Mouse (Mus musculus): ENCODE results near the gene Ctcf.

Ctcf gene

DNA sequence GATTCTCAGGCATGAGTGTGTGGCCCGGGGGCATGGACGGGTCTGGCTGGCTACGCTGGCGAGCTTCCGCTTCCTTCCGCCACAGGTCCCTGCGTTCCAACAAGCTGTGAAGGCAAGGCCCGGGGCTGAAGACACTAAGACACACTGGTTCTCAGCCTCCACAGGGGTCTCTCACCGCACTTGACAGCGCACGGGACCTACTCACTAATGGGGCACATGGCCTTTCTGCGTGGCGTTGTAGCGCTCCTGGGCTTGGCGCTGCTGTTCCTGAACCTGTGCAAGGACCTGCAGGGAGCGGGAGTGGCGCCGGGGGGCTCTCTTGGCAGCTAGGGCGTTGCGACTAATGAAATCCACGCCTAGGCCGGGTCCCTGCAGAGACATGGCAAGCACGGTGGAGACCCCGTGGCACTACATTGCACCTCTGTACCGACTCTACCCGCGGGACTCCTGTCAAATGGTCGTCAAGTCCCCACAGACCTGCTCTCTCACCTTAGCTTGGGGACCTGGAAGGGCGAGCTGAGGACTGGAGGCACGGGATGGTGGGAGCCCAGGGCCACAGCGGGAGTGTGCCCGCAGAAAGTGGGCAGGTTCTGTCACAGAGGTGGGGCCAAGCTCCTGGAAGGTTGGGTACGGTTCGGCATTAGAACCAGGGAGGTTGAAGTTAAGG lies 67.9 kb downstream of the Ctcf start:
- DNase-seq, result no peak

DNA sequence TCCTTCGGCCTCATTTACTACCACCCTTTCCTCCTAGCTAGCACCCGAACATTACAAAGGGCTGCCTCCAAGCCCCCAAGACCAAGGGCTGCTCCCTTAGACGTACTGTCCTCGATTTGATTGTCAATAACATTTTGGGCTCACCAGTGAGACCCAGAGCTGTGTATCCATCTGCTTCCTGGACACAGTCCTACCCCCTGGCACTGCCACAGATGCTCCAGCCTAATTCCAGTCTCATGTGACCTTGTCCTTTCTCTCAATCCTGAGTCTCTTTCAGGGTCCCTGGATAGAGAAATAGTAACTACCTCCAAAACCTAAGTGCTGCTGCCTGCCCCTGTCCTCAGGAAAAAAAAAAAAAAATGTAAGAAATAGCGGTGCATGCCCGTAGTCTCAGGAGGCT lies 68.6 kb downstream of the Ctcf start:
- no peak for DNase-seq

DNA sequence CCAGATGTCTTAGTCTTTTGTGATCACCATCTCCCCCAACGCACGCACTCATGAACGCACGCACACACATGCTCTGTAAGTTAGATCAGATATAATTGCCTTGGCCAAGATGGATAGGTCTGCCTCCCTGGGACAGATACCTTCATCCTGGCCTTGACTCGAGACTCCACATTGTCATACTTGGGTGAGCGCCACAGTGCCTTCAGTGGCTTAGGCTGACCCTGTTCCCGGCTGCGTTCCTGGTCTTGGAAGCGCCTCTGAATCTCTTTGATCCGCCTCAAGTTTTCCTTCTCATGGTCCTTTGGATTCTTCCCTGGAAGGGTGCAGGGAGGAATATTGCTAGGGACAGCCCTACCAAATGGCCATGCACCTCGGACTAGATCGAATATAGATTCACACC lies 70.1 kb downstream of the Ctcf start:
- DNase-seq, result no peak

DNA sequence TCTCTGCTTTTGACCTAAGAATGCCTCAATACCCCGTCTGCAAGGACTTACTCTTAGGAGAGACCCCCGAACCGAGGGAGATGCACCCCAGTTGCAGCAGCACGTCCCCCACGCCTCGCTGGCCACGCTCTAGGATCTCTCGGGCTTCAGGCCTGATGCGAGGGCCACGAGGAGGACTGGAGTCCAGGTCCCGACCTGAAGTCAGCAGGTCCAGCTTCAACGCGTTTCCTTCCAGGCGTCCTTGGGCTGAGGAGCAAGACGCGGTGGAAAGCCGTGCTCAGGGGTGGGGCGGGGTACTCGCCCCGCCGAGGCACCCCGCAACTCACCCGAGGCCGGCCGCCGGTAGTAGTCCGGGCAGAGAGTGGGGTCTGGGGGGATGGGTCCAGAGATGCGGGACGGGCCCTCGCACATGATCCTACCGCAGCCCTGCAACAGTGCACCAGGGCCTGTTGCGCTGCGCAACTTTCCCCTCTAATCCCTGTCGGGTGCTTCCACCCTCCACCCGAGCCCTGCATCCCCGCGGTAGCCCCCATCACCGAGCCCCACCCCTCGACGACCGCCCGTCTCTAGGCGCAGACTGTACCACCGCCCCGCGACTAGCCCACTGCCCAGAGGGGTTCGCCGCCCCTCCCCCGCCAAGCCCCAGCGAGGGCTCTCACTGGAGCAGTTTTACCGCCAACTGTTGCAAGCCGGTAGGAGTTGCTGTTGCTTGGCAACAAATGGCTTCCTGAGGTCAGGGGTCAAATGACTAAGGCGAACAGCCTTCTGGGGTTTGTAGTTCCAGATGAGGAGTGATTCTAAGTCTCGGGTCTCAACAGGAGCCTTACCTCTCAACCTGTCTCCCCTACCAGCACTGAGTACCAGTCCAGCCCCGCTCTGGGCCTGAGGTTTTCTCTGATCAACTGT lies 71.4 kb downstream of the Ctcf start, which contains the start of the genes 4933405L10Rik and Enkd1:
4933405L10Rik (plus strand) TSS at position 158 of the 906 bp plus-strand sequence.
Enkd1 (minus strand) TSS at position 713 of the 906 bp plus-strand sequence.
- DNase-seq, result peak; percentile 82

DNA sequence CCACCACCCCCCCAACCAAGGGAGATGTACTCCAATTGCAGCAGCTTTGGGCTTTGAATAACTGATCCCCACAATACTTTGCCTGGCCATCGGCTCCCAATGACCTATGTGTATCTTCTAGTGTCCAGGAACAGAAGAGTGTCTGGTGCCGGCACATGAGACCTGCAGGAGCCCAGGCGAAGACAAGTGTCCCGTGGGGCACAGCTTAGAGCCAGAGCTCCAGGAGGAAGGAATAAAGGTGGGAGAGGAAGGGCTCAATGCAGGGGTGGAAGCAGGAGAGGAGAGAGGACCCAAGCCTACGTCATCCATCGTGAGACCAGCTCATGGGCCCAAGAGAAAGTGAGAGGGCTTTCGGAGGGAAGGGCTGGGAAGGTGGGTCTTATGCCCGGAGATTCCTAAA lies 72.3 kb downstream of the Ctcf start:
- DNase-seq, result no peak

DNA sequence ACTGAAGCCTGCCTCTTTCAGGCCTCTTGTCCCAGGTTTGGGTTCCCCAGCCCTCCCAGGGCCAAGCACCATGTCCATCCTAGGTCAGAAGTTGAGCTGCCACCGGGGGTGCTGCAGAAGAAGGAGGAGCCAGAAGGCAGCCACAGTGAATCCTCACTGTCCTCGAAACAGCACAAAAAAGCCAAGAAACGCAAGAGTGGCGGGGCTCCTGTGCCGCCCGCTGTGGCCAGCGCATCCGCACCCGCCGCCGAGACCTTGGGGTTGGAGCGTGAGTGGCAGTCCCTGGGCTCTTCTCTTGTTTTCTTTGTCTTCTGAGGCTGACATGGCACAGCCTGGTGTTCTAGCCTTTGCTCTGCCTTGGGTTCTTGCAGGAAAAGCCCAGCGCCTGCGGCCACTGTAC lies 72.9 kb downstream of the Ctcf start:
- no peak for DNase-seq

DNA sequence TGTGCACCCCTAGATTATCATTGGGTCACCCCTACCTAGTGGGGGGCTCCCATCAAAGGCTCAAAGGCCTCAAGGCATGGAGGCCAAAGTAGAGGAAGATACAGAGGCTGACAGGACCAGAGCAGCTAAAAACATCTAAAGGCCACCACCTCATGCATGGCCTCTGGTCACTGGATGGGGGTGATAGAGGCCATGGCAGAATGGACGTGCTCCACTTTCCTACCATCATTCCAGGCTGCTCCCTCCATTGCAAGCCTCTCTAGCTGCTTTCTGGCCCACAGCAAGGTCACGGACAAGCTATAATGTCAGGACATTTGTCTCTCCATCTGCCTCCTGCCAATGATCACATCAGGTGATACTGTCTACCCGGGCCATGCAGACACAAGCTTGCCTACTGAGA lies 75.9 kb downstream of the Ctcf start:
- DNase-seq, result no peak

DNA sequence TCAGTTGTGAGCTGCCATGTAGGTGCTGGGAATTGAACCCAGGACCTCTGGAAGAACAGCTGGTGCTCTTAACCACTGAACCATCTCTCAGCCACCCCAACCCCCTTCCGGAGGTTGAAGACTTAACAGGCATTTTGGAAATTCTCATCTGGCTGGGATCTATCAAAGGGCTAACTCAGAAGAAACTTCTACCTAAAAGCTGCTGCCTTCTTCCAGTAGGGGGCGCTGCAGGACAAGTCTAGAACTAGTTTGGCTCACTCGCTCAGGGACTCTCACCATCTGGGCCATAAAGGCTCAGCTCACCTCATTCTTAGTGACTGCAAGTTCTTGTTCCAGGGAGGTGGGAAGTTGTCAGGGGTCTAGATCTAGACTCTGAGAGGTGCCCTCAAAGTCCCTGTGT lies 77.8 kb downstream of the Ctcf start:
- DNase-seq, result peak; percentile 85

DNA sequence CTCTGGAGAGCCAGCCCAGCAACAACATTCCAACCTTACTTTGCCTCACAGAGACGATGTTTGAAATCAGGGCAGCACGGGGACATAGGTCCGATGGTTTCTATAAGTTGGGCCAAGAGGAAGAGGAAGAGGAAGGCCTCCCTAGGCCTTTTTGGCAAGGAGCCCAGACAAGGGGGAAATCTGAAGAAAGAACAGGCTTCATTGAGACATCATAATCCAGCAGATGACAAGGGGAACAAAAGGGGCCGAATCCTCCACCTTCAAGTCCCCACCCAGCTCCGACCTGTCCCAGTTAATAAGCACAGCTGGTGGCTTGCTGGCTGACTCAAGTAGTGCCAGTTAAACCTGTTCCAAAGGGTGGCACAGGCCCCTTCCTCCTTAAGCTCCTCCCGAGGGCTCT lies 78.7 kb downstream of the Ctcf start:
- DNase-seq, result no peak

DNA sequence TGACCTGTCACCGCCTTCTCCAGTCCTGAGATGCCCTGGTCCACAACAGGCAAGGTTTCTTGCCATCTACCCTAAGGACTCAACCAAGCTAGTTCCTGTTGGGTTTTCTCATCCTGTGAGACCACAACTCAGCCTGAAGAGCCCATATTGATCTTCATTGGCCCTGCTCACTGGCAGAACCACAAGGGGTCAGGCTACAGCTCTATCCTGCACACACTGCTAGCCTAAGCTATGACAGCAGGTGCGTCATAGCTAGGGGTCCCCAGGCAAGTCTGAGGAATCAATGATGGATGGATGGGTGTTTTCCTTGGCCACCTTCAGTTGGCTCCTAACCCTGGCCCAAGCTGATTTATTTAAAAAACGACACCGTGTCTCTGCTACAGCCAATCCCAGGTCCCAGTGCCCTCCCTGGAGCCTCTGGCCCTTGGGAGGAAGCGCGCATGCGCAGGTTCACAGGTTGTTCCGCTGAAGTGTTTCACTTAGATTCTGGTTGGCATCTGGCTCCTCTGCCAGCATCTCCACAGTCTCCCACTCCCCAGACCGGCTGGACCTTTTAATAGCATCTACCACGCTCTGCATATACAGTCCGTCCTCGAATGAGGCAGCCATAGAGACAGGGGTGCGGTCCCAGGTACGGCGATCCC lies 80.1 kb downstream of the Ctcf start:
- no peak for DNase-seq

DNA sequence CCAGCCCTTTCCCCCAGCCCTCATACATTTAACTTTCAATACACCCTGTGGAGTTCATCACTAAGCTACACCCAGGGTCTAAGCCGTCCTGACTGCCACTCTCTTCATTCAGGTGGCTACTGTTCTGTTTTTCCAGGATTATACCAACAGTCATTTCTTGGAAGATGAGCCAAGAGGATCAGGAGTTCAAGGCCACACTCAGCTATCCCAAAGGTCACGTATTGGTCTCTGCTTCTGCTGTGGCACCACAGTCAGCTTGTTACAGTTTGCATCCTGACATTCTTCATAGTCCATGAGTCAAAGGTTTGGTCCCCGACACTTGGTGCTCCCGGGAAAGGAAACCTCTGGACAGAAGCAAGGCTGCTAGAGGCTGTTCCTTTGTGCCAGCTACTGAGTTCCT lies 83.3 kb downstream of the Ctcf start:
- DNase-seq, result no peak

DNA sequence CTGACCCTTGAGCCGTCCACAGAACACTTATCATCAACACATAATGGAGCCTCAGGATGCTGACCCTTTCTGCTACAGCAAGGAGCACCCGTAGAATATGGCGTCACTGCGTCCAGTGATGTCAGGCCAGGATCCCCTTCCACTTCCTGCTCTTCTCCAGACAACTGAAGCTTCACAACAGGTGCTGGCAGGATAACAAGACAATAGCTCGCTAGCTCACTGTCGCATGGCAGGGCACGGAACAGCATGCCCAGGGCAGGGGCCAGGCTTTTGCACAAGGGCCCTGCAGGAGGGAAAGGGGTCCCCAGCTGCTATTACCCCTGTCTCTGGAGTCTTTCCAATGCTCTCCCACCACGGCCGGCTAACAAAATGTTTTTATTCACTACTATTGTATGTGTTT lies 86.5 kb downstream of the Ctcf start:
- DNase-seq, result no peak

DNA sequence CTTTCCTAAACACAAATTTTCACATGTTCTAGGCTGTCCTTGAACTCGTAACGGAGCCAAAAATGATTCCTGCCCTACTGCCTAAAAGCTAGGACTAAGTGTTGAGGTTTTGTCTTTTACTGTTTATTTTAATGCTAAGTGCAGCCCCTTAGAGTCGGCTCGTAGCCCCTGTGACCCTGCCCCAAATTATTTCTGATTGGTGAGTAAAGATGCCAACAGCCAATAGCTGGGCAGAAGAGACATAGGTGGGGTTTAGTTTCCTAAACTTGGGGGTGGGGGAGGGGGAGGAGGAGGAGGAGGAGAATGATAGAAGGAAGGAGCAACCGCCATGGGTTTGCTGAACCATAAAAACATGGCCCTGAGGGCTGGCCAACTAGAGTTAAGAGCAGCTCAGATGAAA lies 89.4 kb downstream of the Ctcf start:
- DNase-seq, result no peak

DNA sequence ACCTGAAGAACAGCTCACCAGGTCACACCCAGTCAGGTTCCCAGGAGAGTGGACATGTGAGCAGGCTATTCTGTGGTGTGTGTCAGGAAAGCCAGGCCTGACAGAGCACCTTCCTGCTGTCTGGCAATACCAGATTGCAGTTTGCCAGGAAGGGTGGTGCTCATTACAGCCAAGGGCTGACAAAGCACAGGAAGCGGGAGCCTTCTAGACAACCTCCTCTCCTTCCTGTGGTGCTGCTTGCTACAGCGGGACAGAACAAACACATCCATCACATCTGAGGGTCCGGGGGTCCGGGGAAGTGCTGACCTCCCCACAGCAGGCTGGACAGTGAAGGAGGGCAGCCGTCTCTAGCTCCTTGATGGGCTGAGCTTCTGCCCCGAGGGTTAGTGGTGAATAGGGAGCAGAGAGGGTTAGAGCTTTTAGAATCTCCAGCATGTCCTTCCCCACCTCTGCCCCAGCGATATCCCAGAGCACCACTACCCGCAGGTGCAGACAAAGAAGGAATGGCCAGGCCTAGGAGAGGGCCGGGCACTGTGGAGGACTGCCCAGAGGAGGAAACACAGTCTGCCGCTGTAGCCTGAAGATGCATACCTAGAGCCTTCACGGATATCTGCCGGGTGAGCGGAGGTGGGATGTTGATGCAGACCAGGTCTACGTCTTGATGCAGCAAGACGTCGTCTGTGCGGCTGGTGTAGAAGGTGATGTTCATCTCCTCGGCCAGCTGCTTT lies 91.2 kb downstream of the Ctcf start:
- DNase-seq, result no peak

DNA sequence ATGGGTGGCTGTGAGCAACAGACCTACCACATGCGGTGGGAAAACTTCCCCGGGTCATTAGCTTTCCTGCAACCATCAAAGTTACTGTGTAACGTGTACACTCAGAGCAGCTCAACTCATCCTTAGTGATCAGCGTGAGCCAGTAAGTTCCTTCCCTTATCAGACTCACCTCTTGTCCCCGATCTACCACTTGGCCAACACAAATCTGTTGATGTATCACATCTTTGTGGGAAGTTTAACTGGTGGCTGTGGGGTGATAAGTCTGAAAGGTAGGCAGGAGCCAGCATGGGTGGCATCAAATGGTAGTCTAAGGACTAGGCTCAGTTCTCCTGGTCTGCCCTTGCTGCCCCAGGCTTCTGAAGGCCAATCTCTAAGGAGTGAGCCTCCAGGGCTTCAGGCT lies 95.8 kb downstream of the Ctcf start:
- DNase-seq, result no peak

Data from right cerebral cortex, postnatal 4 days (tissue).